Mouse (Mus musculus) megakaryocyte, adult 5-6 weeks (primary cell): Measurements from ENCODE around the gene 9330161L09Rik. TPM values are rescaled to one million over a fixed set of nuclear protein-coding genes. Genes with fewer than 3 reads are reported as not detected.
A peak's percentile ranks its signal among the peaks of the same experiment; 100 is the strongest.

Experiments
- ATAC-seq: 2 replicates; pipeline ENCODE4 v1.8.0; 2016; ENCODE audit warnings: mild to moderate bottlenecking, inconsistent platforms; ENCODE audit not compliant: poor library complexity, severe bottlenecking
- total RNA-seq, 2 experiments: library from RNA; stranded (forward) in 1 of 2; stranded (reverse) in 1 of 2; fragments of 153-499, 151-499 nt in 1 of 2; fragments of 221-1000, 200-1000 nt in 1 of 2; gene quantifications; 2 replicates each; pipeline versions ENCODE4 v1.2.3 to v1.2.4; 2015 to 2017

9330161L09Rik gene
- total RNA-seq, 2 experiments from 2014 or later: 0.94 to 1.4 TPM

DNA sequence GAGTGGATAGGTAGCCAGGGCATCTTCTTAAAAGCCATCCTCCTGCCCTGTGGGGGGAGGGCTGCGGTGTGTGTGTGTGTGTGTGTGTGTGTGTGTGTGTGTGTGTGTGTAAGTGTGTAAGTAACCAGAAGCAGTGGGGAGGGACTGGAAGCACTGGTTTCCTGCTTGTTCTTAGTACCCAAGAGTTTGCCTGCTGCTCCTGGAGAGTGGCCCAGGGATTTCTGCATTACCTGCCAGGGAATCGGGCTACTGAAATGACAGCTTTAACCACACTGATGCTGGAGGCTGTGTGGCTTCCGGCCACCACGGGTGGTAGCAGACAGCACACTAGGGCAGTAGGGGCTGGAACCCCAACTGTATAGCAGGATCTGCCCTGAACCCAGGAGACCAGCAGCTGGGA, 17.6 kb downstream of the 9330161L09Rik start:
- ATAC-seq: no peak

DNA sequence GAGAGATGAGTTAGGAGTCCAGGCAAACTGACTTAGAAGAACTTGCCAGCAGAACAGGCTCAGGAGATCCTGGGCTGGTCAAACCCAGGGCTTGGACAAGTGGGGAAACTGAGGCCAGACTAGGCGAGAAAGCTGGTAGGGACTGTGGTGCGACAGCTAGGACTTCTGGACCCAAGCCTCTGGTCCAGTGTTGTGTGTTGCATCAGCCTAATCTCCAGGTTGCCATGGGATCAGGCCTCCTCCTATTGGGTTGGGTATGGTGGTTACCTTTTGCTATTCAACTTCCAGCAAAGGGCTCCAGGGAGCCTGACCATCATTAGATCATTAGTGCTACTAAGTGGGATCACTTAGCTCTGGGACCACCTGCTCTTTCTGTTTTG, 18.3 kb downstream of the 9330161L09Rik start:
- no peak for ATAC-seq

DNA sequence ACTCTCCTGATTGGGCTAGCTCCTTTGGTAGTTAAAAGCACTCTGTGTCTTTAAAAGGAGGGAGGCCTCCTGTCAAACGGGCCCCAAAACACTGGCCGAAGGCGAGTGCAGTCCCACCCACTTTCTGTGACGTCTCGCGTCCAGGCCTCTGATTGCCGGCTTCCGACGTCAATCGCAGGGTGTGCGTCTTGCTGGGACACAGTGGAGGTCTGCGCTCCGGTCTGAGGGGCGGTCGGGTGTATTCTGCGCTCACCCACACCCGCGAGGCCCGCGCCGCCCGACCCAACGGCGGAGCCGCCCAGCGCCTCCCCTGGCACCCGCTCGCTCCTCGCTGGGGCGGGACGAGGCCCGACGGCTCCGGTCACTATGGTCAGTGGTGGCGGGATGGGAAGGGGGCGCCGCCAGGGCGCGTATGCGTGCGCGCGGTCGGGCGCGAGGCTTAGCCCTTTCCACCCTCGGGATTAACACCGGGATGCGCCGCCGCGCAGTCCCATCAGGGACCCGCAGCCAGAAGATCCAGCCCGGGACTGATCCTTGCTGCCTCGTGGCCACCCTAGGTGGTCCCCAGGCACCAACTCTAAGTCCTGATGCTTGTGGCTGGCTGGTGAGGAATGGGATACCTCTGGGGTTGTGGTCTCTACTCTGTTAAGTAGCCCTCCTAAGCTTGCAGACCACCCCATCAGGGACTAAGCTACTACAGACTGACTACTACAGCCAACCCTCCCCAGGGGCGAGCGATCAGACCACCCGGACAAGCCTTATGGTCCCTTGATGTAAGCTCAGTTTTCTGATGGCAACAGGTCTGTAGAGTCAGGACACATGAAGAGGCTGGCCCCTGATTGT, 18.9 kb downstream of the 9330161L09Rik start, which contains the start of gene Otub2:
Gene Otub2, plus strand, starts transcription at position 178 of the 843 bp plus-strand sequence.
- peak; percentile 97 for ATAC-seq

DNA sequence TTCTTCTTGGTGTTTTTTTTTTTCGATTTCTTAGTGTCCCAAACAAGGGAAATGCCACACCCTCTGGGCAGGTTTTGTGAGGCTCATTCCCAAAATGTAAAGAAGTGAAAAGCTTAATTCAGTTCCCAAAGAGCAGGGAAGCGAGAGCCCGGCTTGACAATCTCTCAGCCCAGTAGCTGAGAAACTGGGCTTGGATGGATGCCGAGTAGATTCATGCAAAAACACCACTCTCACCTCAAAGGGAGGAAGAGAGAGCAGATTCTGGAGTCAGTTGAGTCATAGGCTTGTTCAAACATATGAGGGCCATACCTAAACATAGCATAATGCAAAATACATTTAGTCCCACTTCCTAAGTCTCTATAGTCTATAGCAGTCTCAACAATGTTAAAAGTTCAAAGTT, 27.4 kb downstream of the 9330161L09Rik start:
- ATAC-seq: no peak

DNA sequence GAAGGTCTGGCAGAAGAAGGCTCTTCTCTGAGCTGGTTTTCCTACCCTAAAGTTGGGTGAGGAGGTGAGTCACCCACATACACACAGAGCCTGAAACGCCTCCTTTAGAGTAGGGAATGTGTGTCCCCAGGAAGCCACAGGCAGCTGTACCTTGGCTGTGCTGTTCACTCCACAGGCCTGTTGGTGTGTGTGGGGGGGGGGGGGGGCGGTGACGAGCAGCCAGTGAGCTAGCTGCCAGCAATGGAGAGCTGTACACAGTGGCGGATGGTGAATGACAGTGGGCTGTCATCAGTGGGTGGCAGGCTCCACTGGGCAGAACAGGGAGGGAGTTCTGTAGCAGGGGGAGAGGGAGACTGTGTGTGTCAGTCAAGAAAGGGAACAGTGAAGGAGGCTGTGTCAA, 30.8 kb downstream of the 9330161L09Rik start:
- ATAC-seq: no peak

DNA sequence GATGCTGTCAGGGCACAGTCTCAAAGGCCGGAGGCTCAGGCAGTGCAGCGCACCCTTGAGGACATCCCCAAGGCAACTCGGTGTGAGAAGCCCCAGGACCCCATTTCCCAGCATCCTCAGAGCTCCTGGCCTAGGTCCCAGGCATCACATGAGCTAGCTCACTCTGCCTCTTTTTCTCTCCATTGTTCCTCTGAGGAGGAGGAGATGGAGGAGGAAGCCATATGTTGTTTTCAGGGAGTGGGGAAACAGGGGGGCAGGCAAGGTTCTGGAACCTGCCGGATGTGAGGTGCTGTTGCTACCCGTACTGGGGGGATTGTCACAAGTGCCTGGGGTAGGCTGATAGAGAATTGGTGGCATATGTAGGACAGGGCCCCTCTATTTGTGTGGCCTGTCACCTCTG, 31.5 kb downstream of the 9330161L09Rik start:
- ATAC-seq: no peak

DNA sequence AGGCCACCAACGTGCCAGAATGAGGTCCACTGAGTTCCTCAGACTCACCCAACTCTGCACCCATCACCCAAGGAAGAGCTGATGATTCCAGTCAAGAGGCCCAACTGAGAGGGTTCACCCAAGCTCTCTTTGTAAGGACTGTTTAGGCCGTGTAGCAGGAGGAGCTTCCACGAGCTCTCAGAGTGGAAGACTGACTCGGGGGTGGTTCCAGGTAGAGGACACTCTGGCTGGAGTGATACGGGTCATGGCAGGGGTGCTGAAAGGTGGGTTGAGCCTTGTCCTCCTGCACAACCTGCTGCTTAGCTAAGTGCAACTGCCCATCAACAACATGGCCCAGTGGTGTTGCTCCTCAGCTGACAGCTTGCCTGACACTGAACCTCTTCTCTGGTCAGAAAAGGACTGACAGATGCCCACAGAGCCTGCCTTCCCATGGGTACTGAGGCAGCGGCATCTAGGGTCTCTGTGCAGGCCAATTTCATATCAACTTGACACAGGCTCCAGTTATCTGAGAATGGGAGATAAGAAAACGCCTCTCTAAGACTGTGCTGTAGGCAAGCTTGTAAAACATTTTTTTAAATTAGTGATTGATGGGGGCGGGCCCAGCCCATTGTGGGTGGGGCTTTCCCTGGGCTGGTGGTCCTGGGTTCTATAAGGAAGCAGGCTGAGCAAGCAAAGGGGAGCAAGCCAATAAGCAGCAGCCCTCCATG, 33.9 kb downstream of the 9330161L09Rik start:
- ATAC-seq: no peak

DNA sequence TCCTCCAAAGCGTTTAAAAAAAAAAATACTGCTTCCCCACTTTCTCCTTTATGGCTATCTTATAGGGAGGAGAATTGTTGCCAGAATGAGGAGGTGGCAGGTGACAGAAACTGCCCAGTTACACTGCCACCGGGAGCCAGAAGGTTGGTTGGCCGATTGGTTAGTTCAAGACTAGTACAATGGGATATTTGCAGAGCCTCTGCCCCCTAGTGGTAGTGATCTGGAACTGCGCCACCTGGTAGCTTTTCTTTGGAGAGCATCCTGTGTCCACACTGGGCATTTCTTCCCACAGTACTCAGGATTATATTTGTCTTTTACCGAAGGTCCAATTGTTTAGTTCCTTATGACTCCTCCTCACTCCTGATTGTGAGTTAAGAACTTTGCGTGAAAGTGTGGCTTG, 35.9 kb downstream of the 9330161L09Rik start:
- peak; percentile 70 for ATAC-seq

DNA sequence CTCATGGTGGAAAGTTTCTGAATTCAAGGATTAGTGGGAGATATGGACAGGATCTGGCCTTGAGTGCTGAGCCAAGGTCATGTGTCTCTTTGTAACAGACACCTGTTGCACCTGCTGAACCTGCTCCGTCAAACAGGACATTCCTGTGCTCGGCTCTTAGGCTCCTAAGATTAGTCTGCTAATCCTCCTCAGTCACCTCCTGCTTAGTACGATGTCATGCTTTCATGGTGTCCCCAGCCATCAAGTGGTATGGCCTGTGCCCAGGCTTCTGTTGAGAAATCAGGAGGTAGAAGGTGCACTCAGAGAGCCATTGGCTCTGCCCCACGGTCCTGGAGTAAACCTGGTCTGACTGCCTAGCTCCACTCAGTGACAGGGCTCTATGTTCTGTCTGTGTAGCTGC, 36.8 kb downstream of the 9330161L09Rik start:
- no peak for ATAC-seq

DNA sequence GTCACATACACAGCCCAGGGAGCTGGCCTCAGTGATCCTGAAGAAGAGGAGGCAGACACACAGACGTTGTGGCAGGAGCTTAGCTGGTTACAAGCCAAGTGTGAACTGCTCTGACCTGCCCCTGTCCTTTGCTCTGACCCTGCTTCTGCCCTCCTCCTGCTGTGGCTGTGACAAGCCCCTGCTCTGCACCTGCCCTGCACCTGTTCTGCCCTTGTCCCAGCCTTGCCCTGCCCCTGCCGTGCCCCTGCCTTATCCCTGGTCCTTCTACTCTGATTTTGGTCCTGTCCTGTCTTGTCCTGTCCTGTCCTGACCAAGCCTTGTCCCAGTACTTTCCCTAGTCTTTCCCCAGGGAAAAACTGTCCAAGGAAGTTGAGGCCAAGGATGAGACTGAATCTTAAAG, 38.8 kb downstream of the 9330161L09Rik start:
- no peak for ATAC-seq

DNA sequence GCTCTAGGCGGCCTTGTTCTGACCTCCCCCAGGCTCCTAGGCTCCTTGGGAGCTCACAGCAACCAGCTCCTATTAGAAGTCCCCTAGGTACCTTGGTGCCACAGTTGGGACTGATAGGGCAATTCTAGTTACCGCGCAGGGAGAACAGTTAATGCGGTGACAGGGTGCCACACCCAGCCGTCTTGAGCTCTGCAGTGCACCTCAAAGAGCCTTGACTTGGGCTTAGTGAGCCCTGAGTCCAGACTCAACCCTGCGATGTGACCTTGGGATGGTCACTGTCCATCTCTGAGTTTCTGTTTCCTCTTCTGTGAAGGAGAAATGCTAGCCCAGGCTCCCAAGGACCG, 39.3 kb downstream of the 9330161L09Rik start:
- ATAC-seq: no peak; the same call in 1 of the 2 replicates

DNA sequence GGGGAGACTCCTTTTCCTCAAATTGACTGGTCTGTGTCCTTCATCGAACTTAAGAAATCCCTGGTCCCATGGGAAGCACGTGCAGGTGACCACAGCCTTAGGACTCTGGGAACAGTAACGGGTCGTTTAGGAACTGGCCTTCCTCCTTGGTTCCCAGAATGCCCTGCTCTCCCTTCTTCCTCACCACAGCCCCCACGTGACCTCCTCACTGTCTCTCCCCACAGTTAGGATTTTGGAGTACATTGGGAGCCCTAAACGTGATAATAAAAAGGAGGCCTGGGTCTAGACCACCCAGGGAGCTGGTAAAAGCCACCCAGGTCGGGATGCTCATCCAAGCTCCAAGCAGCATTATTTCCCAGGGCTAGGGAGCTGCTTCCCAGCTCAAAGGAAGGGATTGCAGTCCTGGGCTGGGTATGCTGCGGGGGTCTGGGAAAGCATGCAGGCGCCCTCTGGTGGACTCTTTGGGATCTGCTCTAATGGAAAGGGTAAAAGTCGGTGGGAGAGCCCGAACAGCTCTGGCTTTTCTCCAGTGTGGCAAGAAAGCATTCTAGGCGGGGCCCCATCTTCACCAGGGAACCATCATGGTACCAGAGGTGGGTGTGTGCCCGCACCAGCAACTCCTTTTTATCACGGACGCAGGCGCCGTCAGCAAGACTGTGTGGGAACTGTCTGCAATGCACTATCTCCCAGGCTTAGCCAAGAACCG, 39.8 kb downstream of the 9330161L09Rik start:
- peak; percentile 64 for ATAC-seq

DNA sequence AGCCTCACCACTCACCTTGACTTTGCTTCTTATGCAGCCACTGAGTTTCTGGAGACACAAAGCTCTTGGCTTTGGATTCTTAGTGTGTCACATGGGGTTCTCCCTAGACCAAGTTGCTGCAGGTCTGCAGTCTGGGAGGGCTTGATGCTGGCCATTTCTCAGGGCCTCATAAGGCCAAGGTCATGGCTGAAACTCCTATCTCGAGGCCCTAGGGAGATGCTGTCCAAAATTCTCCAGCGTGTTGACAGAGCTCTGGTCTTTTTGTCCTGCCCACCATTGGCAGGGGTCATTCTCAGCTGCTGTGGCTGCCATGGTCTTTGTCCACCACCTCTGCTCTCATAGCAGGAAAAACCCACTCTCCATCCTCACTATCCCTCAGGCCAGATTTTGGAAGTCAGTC, 40.4 kb downstream of the 9330161L09Rik start:
- no peak for ATAC-seq

DNA sequence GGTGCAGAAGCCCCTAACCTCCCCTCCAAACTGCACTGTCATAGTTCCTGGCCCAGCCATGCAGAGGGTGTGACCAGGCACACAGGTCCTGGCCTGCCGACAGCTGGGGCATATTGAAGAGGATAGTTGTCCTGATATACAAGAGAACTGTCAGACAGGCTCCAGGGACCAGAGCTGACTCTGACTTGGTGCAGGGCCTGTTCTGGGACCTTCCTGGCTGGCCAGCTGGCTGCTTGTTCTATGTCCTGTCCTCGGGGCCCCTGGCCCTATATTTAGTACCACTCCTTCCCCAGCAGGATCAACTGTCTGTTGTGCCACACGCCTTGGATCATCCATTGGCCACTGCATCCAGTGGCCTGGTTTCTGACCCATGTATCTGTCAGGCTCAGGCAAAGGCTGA, 45.3 kb downstream of the 9330161L09Rik start:
- no peak for ATAC-seq

DNA sequence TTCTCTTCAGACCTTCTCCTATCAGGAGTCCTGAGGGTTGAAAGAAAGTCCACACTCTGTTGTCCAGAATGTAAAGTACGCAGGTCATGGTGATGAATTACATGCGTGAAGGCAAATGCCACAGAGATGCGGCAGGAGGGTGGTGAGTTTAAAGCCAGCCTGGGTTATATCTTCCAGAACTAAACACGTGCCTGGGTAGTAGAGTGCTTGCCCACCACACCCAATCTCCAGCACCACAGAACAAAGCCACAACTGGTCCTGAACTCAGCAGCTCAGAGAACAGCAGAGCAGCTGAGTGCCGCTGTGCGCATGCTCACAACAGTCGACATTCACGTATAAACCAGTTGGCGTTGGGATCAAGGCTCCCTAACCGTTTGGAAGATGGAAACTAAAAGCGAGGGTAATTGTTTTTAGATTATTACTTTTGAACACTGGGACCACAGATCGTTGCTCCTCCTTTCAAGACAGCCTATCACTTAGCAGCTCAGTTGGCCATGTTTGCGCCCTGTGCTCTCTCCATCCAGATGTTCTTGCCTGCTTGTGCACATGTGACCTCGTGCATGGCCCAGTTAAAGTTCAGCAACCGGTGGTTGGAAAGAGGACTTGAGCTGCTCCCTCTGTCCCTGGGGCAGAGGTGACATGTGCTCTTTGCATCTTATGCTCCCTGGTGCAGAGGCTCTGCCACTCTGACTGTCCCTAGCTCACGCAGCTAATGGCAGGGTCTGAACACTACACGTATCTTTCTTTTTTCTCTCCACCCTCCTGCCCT, 45.9 kb downstream of the 9330161L09Rik start:
- ATAC-seq: no peak

DNA sequence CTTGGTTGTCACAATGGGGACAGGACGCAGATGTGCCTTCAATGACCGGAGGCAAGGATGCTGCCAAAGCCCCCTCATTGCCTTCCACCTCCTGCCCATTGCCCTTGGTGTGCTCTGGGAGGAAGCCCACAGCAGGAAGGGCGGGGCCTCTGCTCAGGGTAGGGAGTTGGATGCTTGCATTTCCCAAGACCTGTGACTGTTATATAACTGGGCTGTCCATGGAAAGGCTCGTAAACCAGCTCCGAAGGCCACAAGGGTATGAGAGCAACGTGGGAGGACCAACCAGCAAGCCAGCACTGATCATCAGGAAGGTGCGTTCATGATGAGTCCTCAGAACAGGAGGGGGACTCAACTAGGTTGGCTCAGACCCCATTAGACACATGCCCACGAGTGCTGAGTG, 46.8 kb downstream of the 9330161L09Rik start:
- no peak for ATAC-seq

DNA sequence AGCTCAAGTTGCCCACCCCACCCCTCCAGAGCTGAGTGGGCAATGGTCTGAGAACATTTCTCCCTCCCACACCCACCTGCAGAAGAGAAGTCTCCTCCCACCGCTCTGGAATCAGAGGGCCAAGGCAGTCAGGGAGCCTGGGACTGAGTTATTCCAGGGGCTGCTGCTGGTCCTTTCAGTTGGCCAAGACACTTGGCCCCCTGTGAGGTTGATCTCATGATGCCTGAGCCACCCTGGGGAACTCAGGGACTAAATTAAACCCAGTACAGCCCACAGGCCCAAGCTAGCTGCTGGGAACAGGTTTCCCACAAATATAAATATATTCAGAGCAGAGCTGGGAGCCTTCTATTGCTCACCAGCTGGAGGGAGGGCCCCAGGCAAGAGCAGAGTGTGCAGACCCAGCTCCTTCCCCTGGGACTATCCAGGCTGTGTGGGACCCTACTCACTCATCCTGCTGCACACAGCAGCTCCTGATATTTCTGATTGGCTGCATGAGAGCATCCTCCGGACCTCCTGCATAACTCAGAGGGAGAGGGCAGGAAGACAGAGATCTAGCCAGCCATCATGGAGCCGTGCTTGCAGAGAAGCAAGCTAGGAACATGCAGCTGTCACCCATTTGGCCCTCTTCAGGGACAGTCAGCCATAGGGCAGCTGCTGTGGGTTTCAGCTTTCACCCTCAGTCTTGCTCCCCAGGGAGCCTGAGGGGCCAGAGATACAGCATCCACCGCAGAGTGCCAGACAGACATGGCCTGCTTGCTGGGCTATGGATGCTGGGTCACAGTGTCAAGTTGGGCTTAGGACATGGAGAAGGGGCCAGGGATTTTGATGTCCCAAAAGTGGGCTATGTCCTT, 48.4 kb downstream of the 9330161L09Rik start:
- no peak for ATAC-seq

DNA sequence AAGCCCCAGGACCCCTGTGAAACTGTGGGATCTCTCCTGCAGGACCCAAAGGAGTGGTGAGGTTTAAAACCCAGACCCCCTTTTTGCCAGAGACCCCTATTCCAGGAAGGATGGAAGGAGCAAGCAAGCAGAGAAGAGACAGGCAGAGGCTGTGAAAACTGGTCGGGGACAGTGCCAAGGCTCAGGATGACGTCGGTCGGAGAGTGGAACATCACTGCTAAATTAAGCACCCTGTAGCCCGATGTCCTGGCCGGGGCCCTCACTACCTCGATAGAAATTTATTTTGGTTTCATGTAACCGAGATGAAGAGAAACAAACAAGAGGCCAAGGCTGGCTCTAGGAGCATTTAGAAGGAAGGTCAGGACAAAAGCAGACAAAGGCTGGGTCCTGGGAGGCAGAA, 49.4 kb downstream of the 9330161L09Rik start:
- no peak for ATAC-seq
